Mouse (Mus musculus) lung, embryonic 15.5 days (tissue): ENCODE measurements at regions not wholly inside any gene's neighbourhood (a gene's known extent, or its start where the extent isn't known, plus 50 kb on each side); places are given as distances from the start of the nearest gene placed in this dataset.

ENCODE experiments used
- ATAC-seq: fragments of 200-750 bp; cut with Nextera tagmentation; 2 replicates; pipeline ENCODE4 v1.8.0; 2017; ENCODE audit warnings: moderate number of reproducible peaks, borderline replicate concordance; ENCODE audit not compliant: low FRiP score, low TSS enrichment; ENCODE audit errors: extremely low read depth
- H3K27ac ChIP-seq: fragments of 300-500 bp; sonication (generic); 2 replicates; pipeline ENCODE4 v1.5.1; 2015; ENCODE audit warnings: moderate library complexity, mild to moderate bottlenecking, inconsistent platforms
- H3K27me3 ChIP-seq: fragments of 300-500 bp; sonication (generic); 2 replicates; pipeline ENCODE4 v1.6.1; 2015; ENCODE audit warnings: inconsistent platforms
- H3K36me3 ChIP-seq: fragments of 300-500 bp; sonication (generic); 2 replicates; pipeline ENCODE4 v1.6.1; 2015; ENCODE audit warnings: inconsistent platforms
- H3K4me1 ChIP-seq: fragments of 300-500 bp; sonication (generic); 2 replicates; pipeline ENCODE4 v1.6.1; 2015; ENCODE audit warnings: inconsistent platforms
- H3K4me2 ChIP-seq: fragments of 300-500 bp; sonication (generic); 2 replicates; pipeline ENCODE4 v1.6.1; 2015; ENCODE audit warnings: inconsistent platforms, mild to moderate bottlenecking, moderate library complexity
- H3K4me3 ChIP-seq: fragments of 300-500 bp; sonication (generic); 2 replicates; pipeline ENCODE4 v1.5.1; 2015; ENCODE audit warnings: mild to moderate bottlenecking, inconsistent platforms
- H3K9ac ChIP-seq: fragments of 300-500 bp; sonication (generic); 2 replicates; pipeline ENCODE4 v1.6.1; 2015; ENCODE audit warnings: inconsistent platforms
- H3K9me3 ChIP-seq: fragments of 300-500 bp; sonication (generic); 2 replicates; pipeline ENCODE4 v1.6.1; 2016; ENCODE audit warnings: inconsistent platforms
- WGBS: fragments of 180-500 bp; shearing (Covaris S2); methylation state at CpG from one replicate; pipeline ENCODE4 v1.1.7; 2015; 5-methylcytosine and 5-hydroxymethylcytosine counted together

DNA sequence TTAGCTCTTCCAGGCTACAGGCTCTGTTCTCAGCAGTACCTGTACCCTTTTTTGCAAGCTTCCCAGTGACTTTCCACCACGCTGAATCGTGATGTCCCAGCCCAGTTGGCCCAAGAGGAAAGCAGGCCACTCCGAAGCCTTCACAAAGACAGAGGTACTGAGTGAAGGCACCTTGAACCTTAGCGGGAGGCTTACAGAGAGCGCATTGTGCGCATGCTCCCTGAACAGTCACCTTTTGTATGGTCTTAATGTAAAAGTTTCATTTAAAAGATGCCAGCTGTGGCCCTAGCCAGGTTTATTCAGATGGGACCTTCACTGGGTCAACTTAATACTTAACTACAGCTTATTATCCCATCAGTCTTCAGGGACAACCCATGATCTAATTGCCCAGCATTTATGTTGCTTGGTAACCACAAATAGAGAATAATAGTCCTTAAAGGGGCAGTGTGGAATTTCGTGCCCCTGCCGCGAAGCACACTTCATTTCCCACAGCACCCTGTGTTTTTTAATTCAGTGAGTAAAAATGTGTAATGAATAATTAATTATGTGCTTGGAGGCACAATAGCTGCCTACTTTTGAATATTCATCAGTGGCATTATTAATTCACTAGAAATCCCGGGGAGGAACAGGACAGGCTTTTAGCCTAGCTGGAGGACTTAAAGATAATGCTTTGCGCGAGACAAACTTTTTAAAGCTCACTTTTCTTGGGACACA, 111.3 kb upstream of the Vrk1 start:
- no peak for ATAC-seq
- H3K4me1 ChIP-seq, result no peaks in the 10 kb centered on the region
- no peak overlapping the region for H3K4me3 ChIP-seq
- H3K9ac ChIP-seq, result no peak overlapping the region
- 90% methylated on average over 12 of the region's 12 CpGs for WGBS
- H3K36me3 ChIP-seq, result no peaks in the 10 kb centered on the region
- no peak overlapping the region for H3K27ac ChIP-seq
- no peaks in the 10 kb centered on the region; the same call in 1 of the 2 replicates for H3K9me3 ChIP-seq
- no peaks in the 10 kb centered on the region for H3K27me3 ChIP-seq
- no peak overlapping the region for H3K4me2 ChIP-seq

DNA sequence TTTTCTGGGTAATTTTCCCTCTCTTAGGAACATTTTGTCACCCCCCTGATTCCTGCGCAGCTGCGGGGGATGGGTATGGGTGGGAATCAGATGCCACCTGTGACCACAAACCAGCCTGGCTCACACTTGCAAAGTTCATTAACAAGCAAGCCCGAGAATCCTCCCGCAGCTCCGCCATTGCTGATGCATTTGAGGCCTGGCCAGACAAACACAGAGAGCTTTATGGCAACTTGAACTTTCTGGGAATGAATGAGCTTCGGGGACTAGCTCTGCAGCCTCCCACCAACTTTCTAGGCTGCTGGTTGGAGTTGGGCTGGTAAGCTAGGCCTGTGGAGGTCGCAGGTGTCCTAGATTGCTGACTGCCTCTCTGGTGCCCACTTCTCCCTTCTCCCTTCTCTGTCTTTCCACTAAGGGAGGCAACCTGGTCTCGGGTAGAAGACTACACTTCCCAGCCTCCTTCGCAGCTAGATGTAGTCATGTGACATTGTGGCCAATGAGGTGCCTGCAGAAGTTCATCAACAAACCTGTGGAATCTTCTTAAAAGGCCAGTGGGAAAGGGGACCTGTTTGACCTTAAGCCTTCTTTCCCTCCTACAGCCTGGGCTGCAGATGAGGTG, 110.6 kb upstream of the Vrk1 start:
- no peaks in the 10 kb centered on the region; the same call in 1 of the 2 replicates for H3K9me3 ChIP-seq
- WGBS, result 66% methylated on average over 9 of the region's 9 CpGs

DNA sequence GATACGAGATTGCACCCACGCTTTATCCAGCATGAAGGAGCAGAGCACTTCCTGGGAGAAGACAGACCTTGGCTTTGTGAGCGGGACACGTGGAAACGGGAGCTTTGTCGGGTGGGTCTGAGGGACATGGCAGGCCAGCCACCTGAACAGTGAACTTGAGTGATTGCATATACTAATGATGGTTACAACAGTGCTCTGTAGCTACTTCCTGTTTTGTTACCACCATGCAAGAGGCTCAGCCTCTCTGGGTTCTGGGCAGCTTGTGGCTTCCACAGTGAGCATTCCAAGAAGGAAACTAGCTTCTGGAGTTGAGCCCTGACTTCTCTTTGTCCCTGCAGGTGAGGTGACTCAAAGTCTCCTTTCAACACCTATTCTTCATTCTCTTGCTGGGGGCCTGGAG, 109.5 kb upstream of the Vrk1 start:
- H3K36me3 ChIP-seq, result no peaks in the 10 kb centered on the region
- no peak overlapping the region for H3K9ac ChIP-seq
- WGBS, result 86% methylated on average over 6 of the region's 6 CpGs
- H3K9me3 ChIP-seq, result no peaks in the 10 kb centered on the region; the same call in 1 of the 2 replicates
- no peak for ATAC-seq
- no peak overlapping the region for H3K4me3 ChIP-seq
- H3K4me1 ChIP-seq, result no peaks in the 10 kb centered on the region
- no peak overlapping the region for H3K27ac ChIP-seq
- H3K4me2 ChIP-seq, result no peak overlapping the region
- H3K27me3 ChIP-seq, result no peaks in the 10 kb centered on the region

More for the DNA sequence above, 110.6 kb upstream of the Vrk1 start:
- ATAC-seq, result no peak
- H3K4me1 ChIP-seq, result no peaks in the 10 kb centered on the region
- no peak overlapping the region for H3K27ac ChIP-seq
- H3K4me3 ChIP-seq, result no peak overlapping the region
- no peak overlapping the region for H3K9ac ChIP-seq
- no peaks in the 10 kb centered on the region for H3K27me3 ChIP-seq
- H3K4me2 ChIP-seq, result no peak overlapping the region
- no peaks in the 10 kb centered on the region for H3K36me3 ChIP-seq

DNA sequence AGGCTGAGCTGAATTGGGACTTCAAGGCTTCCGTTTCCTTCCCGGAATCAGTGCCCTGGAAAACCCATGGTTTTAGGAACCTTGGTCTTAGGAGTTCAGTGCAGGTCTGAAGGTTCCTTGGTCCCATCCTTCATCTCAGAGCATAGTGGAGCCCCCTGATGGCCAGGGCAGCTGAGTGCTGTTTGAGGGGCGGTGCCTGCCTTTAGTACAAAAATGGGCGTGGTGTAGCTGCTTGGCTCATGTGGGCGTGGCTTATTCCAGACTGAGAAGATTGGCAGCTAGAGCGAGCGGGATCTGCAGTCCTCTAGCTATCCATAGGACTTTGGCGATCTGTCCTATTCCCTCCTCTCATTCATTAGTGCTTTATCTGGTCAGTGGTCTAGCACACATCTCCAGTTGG, 107.0 kb upstream of the Vrk1 start:
- Histone ChIP-seq H3K36me3 (no peaks in the 10 kb centered on the region), H3K9me3 (no peaks in the 10 kb centered on the region), H3K4me3 (no peak overlapping the region), H3K27ac (no peak overlapping the region), H3K9ac (no peak overlapping the region), H3K4me2 (no peak overlapping the region), H3K27me3 (no peaks in the 10 kb centered on the region), H3K4me1 (no peaks in the 10 kb centered on the region)
- WGBS, result 48% methylated on average over 8 of the region's 8 CpGs
- ATAC-seq, result no peak

DNA sequence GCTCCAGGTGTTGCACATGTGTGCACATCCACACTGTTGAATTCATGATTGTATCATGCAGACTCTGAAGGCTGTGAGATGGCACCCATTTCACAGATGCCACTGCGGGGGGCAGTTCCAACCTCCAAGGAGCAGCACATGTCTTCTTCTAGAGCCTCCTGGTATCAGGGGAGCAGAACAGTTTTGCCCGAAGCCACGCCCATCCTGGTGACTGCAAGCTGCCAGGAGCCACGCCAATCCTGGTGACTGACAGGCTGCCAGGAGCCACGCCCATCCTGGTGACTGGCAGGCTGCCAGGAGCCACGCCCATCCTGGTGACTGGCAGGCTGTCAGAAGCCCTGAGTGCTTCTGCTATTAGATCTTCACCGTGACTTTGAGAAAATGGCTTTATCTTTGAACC, 103.4 kb upstream of the Vrk1 start:
- H3K27ac ChIP-seq, result no peak overlapping the region
- H3K4me2 ChIP-seq, result no peak overlapping the region
- H3K4me3 ChIP-seq, result no peak overlapping the region
- no peak for ATAC-seq
- no peak overlapping the region for H3K9ac ChIP-seq
- H3K27me3 ChIP-seq, result no peaks in the 10 kb centered on the region
- H3K9me3 ChIP-seq, result no peaks in the 10 kb centered on the region
- no peaks in the 10 kb centered on the region for H3K36me3 ChIP-seq
- no peaks in the 10 kb centered on the region for H3K4me1 ChIP-seq
- 22% methylated on average over 7 of the region's 7 CpGs for WGBS

DNA sequence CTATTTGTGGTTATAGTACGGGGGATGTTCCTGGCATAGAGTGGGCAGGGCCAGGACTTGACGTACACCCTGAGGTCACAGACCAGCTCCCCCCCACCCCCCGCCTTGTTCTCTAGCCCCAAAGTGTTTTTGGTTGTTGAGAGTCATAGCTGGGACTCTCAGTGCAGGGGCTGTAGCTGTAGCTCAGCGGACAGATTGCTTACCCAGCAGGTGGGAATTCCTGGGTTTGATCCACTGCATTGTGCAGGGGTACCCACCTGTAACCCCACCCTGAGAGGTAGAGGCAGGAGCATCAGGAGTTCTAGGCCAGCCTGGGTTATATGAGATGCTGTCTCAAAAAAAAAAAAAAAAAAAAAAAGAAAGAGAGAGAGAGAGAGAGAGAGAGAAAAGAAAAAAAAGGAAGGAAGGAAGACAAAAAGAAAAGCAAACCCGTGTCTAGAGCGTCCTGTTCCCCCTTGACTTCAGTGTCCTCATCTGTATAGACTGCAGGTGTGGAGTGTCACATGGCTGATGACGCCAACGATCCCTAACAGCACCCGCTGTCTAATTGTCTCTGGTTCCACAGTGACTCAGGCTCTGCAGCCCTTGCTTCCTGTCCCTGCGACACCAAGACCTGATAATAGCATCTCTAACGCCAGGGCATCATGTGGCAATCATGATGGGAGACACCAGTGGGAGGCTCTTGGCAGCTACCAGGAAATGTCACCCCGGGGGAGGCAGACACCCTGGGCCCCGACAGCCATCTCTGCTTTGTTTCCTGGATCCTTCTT, 102.0 kb upstream of the Vrk1 start:
- H3K4me2 ChIP-seq, result no peak overlapping the region
- H3K36me3 ChIP-seq, result no peaks in the 10 kb centered on the region
- WGBS, result 60% methylated on average over 13 of the region's 13 CpGs
- no peaks in the 10 kb centered on the region for H3K27me3 ChIP-seq
- H3K4me1 ChIP-seq, result no peaks in the 10 kb centered on the region
- no peak overlapping the region for H3K4me3 ChIP-seq
- H3K9me3 ChIP-seq, result no peaks in the 10 kb centered on the region
- no peak for ATAC-seq
- no peak overlapping the region for H3K27ac ChIP-seq
- no peak overlapping the region for H3K9ac ChIP-seq

DNA sequence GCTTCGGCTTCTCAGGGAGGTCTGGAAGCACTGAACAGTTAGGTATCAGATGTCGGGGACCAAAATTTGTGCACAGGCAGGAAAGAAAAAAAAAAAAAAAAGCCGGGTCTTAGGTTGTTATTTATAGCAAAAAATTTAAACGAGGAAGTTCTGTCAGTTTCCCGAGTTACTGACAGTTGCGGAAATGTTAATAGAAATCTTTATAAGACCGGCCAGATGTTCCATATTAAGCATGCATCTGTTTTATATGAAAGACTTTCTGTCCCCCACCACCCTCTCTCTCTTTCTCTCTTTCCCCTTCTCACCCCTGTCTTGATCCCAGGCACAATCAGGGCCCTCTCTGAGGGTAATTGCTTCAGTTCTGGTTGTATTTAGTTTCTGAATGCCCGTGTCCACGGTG, 98.5 kb upstream of the Vrk1 start:
- Histone ChIP-seq H3K27me3 (no peaks in the 10 kb centered on the region), H3K4me1 (no peaks in the 10 kb centered on the region), H3K27ac (no peak overlapping the region), H3K36me3 (no peaks in the 10 kb centered on the region), H3K4me3 (no peak overlapping the region), H3K4me2 (no peak overlapping the region), H3K9me3 (no peaks in the 10 kb centered on the region), H3K9ac (no peak overlapping the region)
- ATAC-seq, result no peak
- 50% methylated on average over 9 of the region's 9 CpGs for WGBS

DNA sequence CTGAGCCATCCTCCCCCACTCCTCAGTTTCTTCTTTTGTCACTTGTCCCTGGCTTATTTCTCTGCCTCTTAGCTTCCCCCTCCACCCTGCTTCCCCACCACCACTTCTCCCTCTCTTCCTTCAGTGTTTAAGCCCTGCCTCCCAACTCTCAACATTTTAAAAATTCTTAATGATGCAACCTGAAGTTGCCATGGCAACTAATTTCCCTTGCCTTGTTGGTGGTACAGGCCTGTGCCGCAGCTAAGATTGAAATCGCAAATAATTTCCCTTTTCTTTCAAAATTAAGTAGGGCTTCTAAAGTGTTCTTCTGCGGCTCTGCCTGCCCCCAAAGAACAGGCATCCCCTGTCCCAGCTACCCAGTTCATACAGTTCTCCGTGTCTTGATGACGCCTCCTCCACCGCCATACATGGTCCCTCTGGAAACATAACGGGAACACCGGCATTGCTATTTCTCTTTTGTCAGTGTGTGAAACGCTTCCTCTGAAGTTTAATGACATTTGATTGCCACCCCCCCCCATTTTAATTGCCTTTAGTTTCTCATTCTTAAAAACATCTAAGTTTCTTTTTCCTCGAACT, 92.6 kb upstream of the Vrk1 start:
- ATAC-seq, result no peak
- no peak overlapping the region for H3K4me2 ChIP-seq
- H3K36me3 ChIP-seq, result no peaks in the 10 kb centered on the region
- H3K27me3 ChIP-seq, result no peaks in the 10 kb centered on the region
- H3K9me3 ChIP-seq, result no peaks in the 10 kb centered on the region
- H3K4me1 ChIP-seq, result no peaks in the 10 kb centered on the region
- H3K4me3 ChIP-seq, result no peak overlapping the region
- H3K27ac ChIP-seq, result no peak overlapping the region
- no peak overlapping the region for H3K9ac ChIP-seq
- 80% methylated on average over 10 of the region's 10 CpGs for WGBS

DNA sequence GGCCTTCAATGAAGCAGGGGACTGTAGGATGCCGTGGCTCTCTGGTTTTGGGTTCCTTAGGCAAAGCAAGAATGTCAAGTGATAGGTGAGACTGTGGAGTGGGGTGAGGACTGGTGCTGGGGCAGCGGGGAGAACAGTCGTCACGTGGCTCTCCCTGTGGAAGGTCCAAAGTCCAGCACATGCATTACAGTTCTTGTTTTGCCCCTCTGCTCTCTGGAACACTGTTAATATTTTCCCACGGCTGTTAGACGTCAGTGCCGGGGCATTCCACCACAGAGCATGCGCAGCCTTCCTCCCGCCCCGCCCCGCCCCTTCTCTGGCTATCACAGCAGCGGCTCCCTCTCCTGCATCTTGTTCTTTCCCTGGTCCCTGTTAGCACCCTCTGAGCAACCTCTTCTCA, 91.3 kb upstream of the Vrk1 start:
- Histone ChIP-seq H3K27me3 (no peaks in the 10 kb centered on the region), H3K4me1 (no peaks in the 10 kb centered on the region), H3K4me2 (no peak overlapping the region), H3K27ac (no peak overlapping the region), H3K9me3 (no peaks in the 10 kb centered on the region), H3K36me3 (no peaks in the 10 kb centered on the region), H3K4me3 (no peak overlapping the region), H3K9ac (no peak overlapping the region)
- WGBS, result 72% methylated on average over 12 of the region's 12 CpGs
- peak; percentile 39; the same call in 1 of the 2 replicates for ATAC-seq

DNA sequence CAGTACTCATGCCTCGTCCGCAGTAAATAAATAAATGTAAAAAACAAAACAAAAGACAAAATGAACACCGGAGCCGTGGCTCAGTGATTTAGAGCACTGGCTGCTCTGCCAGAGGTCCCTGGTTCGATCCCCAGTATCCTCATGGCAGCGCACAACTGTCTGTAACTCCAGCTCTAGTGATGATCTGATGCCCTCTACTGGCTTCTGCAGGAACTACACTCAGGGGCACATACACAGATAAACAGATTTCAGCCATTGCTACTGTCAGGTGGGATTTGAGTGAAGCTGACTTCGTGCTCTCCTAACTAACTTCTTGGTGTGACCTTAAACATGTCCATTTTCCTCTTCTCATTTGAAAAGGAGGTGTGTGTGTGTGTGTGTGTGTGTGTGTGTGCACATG, 82.8 kb upstream of the Vrk1 start:
- Histone ChIP-seq H3K4me2 (no peak overlapping the region), H3K9ac (no peak overlapping the region), H3K4me1 (no peaks in the 10 kb centered on the region), H3K36me3 (no peaks in the 10 kb centered on the region), H3K4me3 (no peak overlapping the region), H3K9me3 (no peaks in the 10 kb centered on the region), H3K27me3 (no peaks in the 10 kb centered on the region), H3K27ac (no peak overlapping the region)
- 92% methylated on average over 7 of the region's 7 CpGs for WGBS
- no peak for ATAC-seq

DNA sequence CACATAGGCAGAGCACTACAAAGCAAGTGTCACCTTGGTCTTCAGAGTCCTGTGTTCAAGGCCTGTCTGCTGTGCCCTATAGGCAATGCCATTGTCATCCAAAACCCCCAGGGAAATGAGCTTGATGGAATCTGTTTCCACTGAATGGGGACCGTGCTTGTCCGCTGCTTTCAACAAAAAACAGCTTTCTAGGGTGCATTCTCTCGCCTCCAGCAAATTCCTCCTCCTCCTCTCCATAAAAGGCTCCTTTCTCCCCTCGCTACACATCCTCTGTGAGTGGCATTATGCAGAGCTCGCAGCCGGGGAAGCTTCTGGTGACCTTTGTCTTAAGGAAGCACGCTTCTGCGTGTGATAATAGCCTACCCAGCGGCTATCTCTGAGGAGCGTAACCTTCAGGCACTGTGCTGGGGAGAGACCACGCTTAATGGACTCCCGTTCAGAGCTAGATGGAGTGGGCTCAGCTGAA, 80.5 kb upstream of the Vrk1 start:
- Histone ChIP-seq H3K36me3 (no peaks in the 10 kb centered on the region), H3K9me3 (no peaks in the 10 kb centered on the region), H3K27ac (no peak overlapping the region), H3K27me3 (no peaks in the 10 kb centered on the region), H3K9ac (no peak overlapping the region), H3K4me3 (no peak overlapping the region), H3K4me1 (no peaks in the 10 kb centered on the region), H3K4me2 (no peak overlapping the region)
- WGBS, result 47% methylated on average over 12 of the region's 12 CpGs
- ATAC-seq, result no peak

DNA sequence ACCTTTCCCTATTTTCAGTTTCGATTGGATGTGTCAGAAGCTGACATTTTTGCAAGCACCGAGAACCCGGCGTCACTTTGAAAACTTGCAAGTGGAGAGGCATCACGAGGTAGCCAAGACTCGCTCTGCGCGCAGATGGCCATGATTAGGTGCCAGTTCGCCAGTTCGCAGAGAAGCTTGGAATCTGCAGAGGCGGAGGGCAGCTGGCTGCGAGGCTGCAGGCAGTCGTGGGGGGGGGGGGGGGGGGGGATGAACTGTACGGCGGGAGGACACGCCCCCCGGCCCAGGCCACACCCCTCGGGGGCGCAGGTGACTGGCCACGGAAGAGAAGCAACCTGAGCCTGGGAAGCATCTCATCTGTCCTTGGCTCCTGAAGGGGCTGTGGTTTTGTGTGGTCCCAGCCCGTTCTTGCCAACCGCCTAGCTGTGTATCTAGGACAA, 74.6 kb upstream of the Vrk1 start:
- WGBS, result 2% methylated on average over 15 of the region's 22 CpGs
- peaks cover 7% of the 10 kb centered on the region; the same call in 1 of the 2 replicates for H3K27me3 ChIP-seq
- H3K36me3 ChIP-seq, result no peaks in the 10 kb centered on the region
- no peak for ATAC-seq
- H3K27ac ChIP-seq, result no peak overlapping the region
- peak overlapping the region; percentile 21 for H3K4me3 ChIP-seq
- H3K9ac ChIP-seq, result no peak overlapping the region
- H3K4me1 ChIP-seq, result peaks cover 7% of the 10 kb centered on the region; the same call in 1 of the 2 replicates
- peak overlapping the region; percentile 50 for H3K4me2 ChIP-seq
- no peaks in the 10 kb centered on the region for H3K9me3 ChIP-seq
